Comparison of ENCODE assay signal across 22 mouse cellular contexts in the genomic region with DNA sequence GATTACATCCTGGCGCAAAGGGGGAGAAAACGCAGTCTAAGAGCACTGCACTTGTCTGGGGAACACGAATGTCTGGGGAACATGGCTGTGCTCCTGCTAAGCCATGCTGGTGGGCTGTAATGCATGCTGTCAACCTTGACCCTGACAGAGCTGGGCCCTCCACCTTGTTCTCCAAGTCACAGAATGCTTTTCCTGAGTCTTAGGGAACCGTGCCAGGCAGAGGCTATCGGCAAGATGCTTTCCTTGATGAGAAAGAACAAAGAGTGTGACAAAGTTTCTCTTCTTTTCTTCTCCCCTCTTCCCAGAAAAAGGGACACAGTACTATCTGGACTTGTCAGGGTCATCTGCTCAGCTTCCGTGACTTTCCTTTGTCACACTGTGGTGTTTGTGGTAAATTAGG.
DNase-seq lines count a peak whose midpoint lies in the region; ATAC-seq lines count a peak whose summit lies in the region.
"Had no signal": no experiment of that assay in that cellular context is flagged by ENCODE, and none has a peak within 500 bp of the region (broad histone marks: within the 10 kb centered on the region; RNA-seq: fewer than 3 reads in every experiment).

No protein-coding gene starts in this region.

- H3K4me1 ChIP-seq in kidney, embryonic 15.5 days, result peaks cover 36% of the 10 kb centered on the region
- H3K4me1 ChIP-seq in brown adipose tissue, adult 24 weeks (ENCODE audit: control insufficient read depth, insufficient read depth, insufficient read length, low read length), result peaks cover 49% of the 10 kb centered on the region
- peaks cover 53% of the 10 kb centered on the region for H3K4me1 ChIP-seq in limb, embryonic 10.5 days

- no peaks in the 10 kb centered on the region for H3K9me3 ChIP-seq in kidney, embryonic 15.5 days (replicated peaks)
- H3K9me3 ChIP-seq in limb, embryonic 10.5 days (replicated peaks), result no peaks in the 10 kb centered on the region
- H3K9me3 ChIP-seq: embryonic facial prominence, embryonic 12.5 days; forebrain, embryonic 12.5 days; heart, embryonic 15.5 days; hindbrain, embryonic 10.5 days; intestine, embryonic 15.5 days had no signal

- peak; percentile 39 for DNase-seq in kidney, postnatal 10 days
- DNase-seq in limb, embryonic 10.5 days (ENCODE audit: low spot score), result no peak
- no peak for DNase-seq in thymus, adult 18-20 months
- DNase-seq in layer of hippocampus, postnatal 25 days (ENCODE audit: extremely low spot score in 1 of 2, low spot score in 1 of 2), result no peak
- DNase-seq: adrenal gland, postnatal 14 days; B cell, adult 2 months; cerebellum, adult 2 months; cerebellum, postnatal 10 days; forebrain, postnatal 0 days; gastrocnemius, adult 2 months; gastrocnemius, postnatal 25 days; heart, postnatal 14 days had no signal

- no peak overlapping the region for H3K4me2 ChIP-seq in kidney, embryonic 15.5 days
- H3K4me2 ChIP-seq: embryonic facial prominence, embryonic 12.5 days; forebrain, embryonic 12.5 days; heart, embryonic 15.5 days; hindbrain, embryonic 14.5 days; intestine, embryonic 15.5 days had no signal

- H3K27me3 ChIP-seq in kidney, embryonic 15.5 days, result no peaks in the 10 kb centered on the region
- no peaks in the 10 kb centered on the region for H3K27me3 ChIP-seq in limb, embryonic 10.5 days (ENCODE audit: low read depth, poor library complexity, severe bottlenecking)
- H3K27me3 ChIP-seq: embryonic facial prominence, embryonic 12.5 days; heart, embryonic 15.5 days; intestine, embryonic 15.5 days had no signal

- no peaks in the 10 kb centered on the region for H3K36me3 ChIP-seq in kidney, embryonic 15.5 days
- peaks cover 9% of the 10 kb centered on the region for H3K36me3 ChIP-seq in limb, embryonic 10.5 days
- H3K36me3 ChIP-seq: embryonic facial prominence, embryonic 12.5 days; forebrain, embryonic 12.5 days; G1E; hindbrain, embryonic 10.5 days; intestine, embryonic 15.5 days had no signal

- ATAC-seq in kidney, embryonic 15.5 days (replicated peaks; ENCODE audit: low FRiP score), result no peak
- ATAC-seq: CD4-positive, CD25-positive, alpha-beta regulatory T cell, adult 4 months; forebrain, postnatal 0 days; intestine, embryonic 15.5 days had no signal

- 76% methylated on average over 6 of the region's 6 CpGs for WGBS in kidney, embryonic 15.5 days
- WGBS in limb, embryonic 10.5 days, result 90% methylated on average over 6 of the region's 6 CpGs

- H3K27ac ChIP-seq in kidney, embryonic 15.5 days, result no peak overlapping the region
- peak overlapping the region; percentile 29; the same call in 1 of the 2 replicates for H3K27ac ChIP-seq in brown adipose tissue, adult 24 weeks (replicated peaks; ENCODE audit: low read depth, low read length)
- H3K27ac ChIP-seq in limb, embryonic 10.5 days, result 0 out of 2 replicates have a peak overlapping the region, but pooled peaks have one; percentile 36
- H3K27ac ChIP-seq: embryonic facial prominence, embryonic 12.5 days; forebrain, embryonic 12.5 days; gastrocnemius, adult 2 months; heart, embryonic 15.5 days; hindbrain, embryonic 10.5 days; hindbrain, embryonic 14.5 days; intestine, embryonic 15.5 days had no signal

- no peak overlapping the region for H3K4me3 ChIP-seq in kidney, embryonic 15.5 days (replicated peaks)
- H3K4me3 ChIP-seq in brown adipose tissue, adult 24 weeks (ENCODE audit: insufficient read depth, low read depth, low read length), result no peak overlapping the region
- no peak overlapping the region for H3K4me3 ChIP-seq in limb, embryonic 10.5 days
- H3K4me3 ChIP-seq: embryonic facial prominence, embryonic 12.5 days; forebrain, embryonic 12.5 days; gastrocnemius, adult 2 months; heart, embryonic 15.5 days; hindbrain, embryonic 10.5 days; intestine, embryonic 15.5 days had no signal

- H3K9ac ChIP-seq in kidney, embryonic 15.5 days, result no peak overlapping the region
- H3K9ac ChIP-seq: embryonic facial prominence, embryonic 12.5 days; forebrain, embryonic 12.5 days; forebrain, postnatal 0 days; heart, embryonic 15.5 days; hindbrain, embryonic 14.5 days; intestine, embryonic 15.5 days had no signal
